Mouse (Mus musculus): ENCODE results near the gene Meis2.

Meis2 gene

DNA sequence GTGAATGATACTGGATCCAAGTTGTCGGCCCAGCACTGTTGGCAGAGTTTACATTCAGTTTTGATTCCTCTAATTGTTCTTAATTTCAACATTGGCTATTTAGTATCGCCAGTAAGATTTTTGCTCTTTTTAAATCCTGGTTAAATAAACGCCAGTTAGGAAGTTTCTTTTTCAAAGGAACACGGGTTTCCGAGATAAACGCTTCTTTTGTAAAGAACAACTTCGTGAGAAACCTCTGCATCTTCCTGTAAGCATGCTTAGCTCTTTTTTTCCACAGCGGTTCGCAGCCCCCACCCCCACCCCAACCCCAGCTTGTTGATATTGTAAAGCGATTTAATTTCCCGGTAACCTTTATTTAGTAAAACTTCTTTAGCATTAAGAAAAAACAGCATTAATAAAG is 2.8 kb upstream of the Meis2 start:
- DNase-seq (ENCODE audit: low spot score), result no peak

DNA sequence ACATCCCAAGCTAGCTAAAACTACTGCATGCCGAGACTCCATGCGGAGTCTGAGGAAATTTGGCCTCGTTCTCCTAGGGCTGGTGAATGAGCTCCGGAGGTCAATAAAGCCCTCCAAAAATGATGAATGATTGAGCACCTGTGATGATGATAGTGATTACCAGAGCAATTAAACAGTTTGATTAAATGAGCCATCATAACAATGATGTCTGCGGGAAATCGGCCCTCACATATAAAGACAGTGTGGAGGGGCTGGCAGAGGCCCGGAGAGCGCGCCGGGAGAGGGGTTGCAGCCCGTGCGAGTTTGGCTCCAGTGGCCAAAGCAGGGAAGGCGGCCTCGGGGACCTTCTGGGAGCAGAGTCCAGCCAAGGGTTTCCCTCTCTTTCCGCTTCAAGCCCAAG is 2.1 kb upstream of the Meis2 start:
- no peak for DNase-seq (ENCODE audit: low spot score)

DNA sequence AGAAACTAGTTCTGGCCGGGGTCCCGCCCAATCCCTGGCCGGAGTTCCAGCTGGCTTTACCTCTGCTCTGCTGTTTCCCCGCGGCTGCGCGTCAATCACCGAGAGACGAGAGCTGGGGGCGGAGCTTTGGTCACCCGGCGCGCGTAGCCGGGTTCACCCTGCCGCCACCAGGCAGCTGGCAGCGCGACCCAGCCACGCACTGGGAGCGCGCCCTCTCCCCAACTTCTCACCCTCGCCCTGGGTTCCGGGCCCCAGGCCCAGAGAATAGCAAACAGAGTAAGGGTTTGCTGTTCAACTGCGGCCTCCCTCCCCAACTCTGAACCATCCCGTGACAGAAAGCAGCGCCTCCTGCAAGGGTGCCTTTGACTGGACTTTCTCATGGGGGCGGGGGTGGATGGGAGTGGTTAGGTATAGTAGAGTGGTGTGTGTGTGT is 1.4 kb upstream of the Meis2 start:
- peak; percentile 79 for DNase-seq (ENCODE audit: low spot score)

DNA sequence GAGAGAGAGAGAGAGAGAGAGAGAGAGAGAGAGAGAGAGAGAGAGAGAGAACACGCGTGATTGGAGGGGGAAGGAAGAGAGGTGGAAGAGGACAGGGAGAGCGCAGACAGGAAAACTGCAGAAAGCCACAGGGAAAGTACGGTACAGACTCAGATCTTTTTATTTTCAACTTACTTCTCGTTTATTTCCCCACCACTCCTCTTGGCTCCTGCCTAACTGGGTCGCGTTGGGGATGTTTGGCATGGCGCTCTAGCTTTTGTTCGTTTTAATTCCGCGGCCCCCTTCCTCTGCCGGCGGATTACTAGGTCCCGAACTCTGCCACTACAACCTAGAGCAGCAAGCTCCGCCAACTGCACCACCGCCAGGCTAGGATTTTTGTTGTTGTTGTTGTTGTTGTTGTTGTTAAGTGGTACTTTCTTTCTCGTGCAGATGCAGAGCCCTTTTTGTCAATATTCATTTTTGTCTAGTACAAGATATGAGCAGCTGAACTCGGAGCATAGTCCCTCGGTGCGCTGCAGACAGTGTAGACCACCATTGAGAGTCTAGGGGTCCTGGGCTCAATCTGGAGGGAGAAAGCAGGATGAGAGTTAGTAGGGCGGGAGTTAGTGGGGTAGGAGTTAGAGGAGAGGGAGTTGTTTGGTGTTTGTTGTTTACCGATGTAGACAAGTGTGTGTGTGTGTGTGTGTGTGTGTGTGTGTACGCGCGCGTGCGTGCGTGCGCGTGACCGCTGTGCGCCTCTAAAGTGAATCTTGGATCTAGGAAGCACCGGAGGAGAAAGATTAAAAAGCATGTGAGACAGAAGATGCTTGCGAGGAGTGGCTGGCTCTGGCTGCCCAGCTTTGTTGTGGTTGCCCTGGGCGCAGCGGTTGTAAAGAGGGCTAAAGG is 660 bp upstream of the Meis2 start:
- DNase-seq (ENCODE audit: low spot score), result peak; percentile 26

DNA sequence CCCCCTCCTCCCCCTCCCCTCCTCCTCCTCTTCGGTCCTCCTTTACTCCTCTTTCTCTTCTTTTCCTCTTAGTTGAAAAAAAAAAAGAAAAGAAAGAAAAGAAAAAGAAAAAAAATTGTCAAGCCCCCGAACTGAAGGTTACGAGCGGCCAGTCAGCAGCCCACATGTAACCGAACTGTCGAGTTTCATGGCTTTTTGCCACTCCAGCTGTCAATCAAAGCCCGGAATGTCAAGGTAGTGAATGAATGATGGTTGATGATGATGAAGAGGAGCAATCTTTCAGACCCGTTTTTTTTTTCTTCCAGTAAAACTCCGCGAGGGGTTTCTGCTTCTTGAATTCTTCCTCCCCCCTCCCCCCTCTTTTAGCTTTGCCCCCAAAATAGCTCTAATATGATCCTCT is 582 bp downstream of the Meis2 start:
- no peak for DNase-seq (ENCODE audit: low spot score)

DNA sequence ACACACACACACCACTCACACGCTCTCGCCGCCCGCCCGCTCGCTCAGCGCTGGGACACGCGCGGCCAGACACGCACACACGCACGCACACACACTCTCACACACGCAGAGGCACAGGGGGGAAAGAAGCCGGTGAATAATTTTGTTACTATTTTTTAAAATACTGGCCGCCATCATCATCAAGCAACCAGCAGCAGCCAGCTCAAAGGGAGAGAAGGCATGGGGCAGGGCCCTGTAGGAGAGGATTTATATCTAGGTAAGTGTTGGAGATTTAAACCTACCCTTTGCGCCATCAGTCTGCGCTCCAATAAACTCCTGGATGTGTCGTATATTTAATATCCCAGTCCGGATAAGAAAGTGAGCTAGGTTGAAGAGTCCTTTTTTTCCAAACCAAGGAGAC is 1.1 kb downstream of the Meis2 start:
- DNase-seq (ENCODE audit: low spot score), result no peak

DNA sequence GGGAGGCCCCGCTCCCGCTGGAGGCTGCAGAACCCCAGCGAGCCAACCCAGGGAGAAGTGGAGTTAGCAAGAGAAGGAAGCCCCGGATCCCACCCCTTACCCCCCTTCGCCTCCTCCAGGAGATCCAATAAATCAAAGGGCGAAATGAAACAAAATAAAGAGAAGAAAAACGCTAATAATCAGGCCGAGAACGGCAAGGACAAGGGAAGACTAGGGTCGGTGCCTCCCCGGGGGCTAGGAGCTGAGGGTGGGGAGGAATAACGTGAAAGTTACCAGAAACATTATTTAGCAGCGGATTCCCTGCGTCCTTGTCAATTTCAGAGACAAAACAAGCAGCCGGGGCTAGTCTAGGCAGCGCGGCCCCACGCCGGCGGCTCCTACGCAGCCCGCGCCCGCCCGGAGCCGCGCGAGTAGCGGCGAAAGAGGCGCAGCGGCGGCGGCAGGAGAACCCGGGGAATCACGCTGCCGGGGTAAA is 1.8 kb downstream of the Meis2 start:
- DNase-seq (ENCODE audit: low spot score), result peak; percentile 51

DNA sequence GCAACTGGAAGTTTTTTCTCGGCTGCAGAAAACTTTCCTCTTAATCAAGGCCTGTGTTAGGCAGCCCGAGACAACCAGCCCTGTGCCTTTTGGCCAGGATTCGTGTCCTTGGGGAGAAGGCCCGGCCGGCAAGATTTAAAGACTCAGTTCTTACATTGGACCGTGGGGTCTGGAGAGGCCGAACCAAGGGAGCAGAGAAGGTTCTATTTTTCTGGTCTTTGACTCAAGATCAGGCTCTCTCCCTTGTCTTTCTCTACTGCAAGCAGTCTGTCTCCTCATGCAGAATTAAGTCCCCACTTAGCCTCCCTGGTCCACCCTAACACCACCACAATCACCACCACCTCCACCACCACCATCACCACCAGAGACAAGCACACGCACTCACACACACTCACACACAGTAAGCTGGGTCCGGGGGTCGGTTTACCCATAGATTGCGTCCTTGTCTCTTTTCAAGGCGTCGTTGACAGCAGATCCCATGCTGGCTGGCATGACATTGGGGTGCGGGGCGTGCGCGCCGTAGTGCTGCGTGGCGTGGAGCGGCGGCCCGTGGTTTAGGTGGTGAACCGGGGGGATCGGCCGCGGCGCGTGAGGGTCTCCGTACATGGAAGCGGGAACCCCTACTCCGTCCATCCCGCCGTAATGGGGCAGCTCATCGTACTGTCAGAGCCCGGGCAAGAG is 2.7 kb downstream of the Meis2 start:
- DNase-seq (ENCODE audit: low spot score), result peak; percentile 38

DNA sequence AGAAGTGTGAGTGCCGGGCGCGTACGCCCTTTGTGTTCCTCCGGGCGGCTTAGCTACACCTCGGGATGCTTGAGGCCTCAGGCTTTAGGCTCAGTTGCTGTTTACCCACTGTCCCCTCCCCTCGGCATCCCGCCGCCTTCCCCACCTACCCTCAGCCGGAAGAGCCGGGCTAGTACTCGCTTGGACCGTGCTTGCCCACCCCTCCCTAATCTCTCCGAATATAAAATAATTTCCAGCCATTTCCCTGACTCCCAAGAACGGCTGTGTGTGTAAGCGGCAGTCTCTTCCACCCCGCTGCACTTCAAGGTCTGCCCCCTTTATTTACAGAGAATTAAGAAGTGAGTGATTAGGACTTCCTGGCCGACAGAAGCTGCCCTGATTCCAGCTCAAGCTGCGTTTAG is 3.4 kb downstream of the Meis2 start:
- peak; percentile 18 for DNase-seq (ENCODE audit: low spot score)

DNA sequence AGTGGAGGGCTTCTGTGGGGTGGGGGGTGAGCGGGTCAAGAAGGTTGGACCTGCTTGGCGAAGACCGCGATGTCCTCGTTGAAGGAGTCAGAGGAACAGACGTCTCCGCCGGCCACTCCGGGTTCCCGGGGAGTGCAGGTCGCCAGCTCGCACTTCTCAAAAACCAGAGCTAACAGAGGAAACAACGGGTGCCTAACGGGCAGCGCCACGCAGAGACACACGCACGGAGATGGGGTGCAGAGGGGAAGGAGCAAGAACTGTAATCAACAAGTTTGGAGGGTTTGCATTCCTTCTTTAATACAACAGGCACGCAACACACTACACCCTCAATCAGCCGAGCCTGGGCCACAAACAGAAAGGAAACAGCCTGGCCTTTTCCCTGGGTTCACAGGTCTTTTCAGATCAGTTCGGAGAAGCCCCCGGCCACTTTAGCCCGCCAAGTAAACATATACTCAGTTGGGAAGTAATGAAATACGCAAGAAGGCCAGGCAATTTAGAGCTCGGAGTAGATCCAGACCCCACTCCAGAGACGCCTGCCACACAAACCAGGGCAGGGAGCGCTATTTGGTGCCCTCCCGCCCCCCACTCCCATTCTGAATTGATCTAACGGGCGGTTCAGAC is 4.1 kb downstream of the Meis2 start:
- peak; percentile 24 for DNase-seq (ENCODE audit: low spot score)

DNA sequence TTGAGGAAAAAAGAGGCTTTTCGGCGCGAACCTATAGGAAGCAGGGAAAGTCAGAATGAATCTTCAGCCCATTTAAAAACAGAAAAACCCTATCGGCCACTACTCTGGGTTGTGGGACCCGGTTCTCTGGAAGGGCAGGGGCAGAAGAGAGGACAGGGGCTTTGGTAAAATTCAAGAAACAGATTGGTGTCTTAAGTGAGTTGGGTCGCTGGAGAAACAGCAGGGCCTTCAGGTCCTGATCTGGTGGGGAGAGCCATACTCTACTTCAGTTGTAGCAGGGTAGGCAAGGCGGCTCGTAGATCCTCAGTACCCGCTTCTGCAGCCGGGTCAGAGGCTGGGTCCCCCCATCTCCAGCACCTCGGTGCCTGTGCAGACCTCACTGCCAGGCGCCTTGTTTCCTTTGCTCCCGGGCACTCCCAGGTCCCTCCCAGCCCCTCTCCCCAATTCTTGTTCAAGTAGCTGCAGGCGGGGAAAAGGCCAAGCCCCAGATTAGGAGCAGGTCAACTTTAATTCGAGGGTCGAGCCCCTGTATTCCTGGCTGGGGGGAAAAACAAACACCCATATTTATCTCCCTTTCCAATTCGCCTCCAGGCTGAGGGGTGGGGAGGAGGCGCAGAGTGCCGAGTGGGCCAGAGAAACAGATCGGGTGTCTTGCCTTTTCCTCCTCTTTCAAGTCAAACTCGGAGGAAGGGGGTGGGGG is 4.8 kb downstream of the Meis2 start:
- DNase-seq (ENCODE audit: low spot score), result no peak

DNA sequence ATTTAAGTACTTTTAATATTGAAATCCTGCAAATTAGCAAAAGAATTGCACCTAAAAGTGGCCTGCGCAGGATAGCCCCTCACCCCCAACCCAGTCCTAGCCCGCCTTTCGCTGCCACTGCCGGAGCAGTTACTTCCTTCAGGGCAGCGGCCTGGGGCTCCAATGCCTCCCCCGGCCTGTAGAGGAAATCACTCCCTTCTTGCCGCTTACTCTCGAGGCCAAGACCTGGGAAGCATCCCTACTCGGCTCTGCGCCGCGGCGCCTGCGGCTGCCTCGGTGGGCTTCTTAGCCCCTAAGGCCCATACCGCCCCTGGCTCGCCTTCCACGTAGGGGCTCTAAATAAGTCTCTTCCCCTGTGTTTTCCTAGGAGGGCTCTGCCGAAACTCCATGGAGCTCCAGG is 5.4 kb downstream of the Meis2 start:
- peak; percentile 17 for DNase-seq (ENCODE audit: low spot score)

DNA sequence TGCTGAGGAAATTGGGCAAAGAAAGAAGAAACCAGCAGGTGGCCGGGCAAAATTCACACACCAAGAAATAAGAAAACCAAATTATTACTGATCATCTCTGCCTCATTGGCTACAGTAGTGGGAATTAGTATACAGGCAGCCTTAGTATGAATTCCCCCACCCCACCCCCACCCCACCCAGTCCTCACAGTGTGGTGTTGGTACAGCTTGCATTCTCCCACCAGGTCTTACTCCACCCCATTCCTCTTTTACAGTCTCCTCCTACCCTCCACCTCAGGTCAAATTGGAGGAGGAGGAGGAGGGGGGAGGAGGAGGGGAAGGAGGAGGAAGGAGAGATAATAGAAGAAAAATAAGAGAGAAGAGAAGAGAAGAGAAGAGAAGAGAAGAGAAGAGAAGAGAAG is 6.0 kb downstream of the Meis2 start:
- no peak for DNase-seq (ENCODE audit: low spot score)

DNA sequence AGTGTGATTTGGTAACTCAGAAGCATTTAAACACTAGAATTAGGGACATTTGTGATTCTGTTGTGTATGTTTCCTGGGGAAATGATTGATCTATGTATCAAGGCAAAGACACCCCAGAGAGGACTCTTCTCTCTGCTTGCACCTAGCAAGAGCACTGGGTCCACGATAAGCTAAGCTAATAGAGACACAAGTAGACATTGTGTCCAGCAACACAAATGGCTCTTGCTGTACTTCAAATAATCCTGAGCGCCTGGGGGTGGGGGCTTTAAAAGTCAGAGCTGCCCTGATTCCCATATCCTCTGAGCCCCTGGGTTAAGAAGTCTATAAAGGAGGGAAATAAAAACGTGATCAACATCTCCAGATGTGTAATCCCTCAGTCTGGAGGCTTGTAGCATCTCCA is 6.6 kb downstream of the Meis2 start:
- DNase-seq (ENCODE audit: low spot score), result no peak

DNA sequence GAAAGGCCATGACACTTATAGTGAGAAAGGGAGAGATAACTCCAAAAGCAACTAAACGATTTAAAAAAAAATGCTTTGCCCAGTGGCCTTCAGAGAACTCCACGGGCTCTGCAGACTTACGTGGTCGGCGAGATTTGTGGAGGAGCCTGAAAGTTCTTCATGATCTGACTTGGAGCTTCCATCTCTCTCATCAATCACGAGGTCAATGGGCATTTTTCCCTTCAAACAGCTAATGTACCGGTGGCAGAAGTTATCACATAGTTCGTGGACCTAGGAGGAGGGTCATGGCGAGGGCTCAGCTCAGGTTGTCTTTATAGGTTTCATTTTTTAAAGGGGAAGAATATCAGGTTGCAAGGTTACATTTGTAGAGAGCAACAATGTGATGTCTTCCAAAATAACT is 7.1 kb downstream of the Meis2 start:
- DNase-seq (ENCODE audit: low spot score), result no peak

DNA sequence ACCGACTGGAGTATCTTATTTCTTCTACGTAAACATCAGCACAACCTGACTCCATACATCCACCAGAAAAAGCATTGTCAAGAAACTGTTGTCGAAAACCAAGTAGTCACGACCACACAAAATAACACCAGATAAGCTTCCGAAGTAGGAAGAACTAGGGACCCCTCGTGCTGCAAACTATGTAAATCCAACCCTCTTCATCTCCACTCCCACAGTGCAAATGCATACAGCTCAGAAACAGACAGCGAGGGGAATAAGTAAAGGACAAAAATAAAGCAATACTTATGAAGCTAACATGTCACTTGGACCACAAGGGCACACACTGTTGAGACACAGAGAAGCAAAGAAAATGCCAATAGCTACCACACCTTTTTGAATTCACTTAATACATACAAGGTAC is 8.8 kb downstream of the Meis2 start:
- no peak for DNase-seq (ENCODE audit: low spot score)

DNA sequence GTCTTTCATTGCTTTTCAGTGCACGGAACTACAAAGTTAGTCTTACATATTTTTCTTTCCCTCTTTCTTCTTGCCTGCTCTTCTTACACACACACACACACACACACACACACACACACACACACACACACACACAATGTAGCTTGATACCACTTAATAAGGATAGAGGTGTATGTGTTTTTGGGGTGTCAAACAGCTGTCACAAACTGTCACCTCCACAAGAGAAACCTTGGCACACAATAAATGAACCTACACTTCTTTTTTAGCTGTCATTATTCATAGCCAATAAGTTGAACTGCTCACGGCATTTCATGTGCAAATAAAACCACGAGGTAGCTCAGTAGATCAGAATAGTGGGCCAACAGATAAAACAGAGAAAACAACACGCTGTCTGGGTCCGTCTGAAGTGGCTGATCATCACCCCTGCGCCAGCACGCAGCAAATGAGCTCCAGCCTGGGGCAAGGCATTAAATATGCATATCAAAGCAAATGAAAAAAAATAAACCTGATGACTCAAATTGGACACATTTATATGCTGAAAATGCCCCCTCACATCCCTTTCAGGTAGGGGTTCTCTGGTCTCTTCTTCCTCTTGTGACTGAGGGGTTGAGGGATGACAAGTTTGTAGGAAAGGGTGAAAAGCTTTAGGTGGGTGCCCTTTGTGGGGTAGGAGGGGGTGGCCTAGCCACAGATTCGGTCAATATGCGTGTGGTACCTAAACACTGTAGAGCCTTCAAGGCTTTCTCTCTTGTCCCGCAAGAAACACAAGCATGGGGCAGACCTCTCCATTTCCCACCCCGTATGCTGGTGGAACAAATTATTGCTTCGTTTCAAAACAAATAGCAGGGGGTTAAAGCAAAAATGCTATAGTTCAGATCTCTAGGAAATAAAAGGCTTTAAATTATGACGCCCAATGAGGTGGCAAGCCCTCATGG is 9.7 kb downstream of the Meis2 start:
- no peak for DNase-seq (ENCODE audit: low spot score)

DNA sequence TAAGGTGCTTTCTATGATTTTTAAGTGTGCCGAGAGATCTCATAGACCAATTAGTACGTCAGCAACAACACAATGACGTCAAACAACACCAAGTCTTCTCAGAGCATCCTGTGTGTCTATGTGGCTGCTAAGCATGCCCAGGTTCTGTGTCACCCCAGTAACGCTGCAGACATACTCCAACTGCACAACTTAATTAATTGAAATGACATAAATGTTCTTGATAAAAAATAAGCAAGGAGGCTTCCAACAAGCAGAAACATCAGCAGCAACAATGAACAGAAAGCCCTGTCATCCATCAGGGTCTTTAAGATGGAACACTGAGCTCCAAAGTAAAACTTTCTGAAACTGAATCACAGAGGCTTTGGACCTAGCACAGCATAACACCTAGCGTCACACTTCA is 11.7 kb downstream of the Meis2 start:
- no peak for DNase-seq (ENCODE audit: low spot score)

DNA sequence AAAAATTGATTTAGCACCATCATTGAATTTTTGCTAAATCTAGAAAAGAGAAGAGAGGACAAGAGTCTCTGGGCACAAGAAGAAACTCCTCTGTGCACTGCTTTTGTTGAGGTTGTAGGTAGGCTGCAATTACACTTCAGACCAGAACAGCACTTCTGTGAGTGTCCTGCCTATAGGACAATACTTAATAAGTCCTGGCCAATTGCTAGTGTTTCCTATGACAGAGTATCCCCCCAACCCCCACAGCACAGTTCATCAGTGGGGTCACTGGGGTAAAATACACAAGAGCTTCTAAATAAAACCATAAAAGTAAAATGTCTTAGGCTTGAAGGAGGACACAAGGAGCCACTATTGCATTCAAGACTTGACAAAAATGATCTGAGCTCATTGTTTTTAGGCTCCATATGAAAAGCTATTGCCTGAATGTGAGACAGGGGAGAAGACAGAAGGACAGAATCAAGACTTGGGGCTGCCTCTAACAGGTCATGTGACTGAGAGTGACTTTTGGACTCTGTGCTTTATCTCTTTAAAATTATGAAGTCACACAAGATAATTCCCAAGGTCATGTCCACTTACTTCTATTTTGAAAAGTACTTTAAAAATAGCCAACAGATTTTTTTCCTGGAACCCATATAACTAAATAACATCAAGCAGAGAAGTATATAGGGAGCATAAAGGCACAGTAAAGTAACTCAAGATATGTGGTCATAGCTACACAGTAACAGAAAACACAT is 12.8 kb downstream of the Meis2 start:
- no peak for DNase-seq (ENCODE audit: low spot score)

DNA sequence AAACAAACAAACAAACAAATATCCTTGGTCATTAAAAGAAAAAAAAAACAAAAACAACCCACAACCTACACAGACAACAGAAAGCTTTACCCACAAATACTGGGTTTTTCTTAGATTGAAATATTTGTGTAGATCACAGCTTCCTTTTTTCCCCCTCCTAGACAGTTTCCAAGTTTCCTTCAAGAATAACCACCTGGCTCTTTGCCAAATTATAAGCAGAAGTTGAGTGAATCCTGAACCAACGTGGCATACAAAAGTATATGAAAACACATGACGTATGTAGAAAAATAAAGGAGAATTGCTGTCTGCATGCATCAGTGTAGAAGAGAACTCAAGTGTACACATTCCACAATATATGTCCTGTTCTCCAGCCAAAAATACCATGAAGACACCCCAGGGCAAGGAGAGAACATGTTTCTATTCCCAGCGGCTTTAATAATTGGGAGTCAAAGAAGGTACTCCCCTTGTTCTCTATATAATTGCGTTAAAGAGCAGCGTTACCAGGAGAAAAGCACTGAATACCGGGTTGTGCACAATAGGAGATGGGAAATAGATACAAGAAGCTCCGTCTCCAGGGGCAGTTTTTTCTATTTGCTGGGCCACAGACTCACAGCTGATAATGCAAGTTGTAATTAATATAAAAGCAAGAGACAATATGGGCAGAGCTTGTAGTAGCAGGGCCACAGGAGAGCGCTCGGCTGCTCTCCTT is 13.6 kb downstream of the Meis2 start:
- DNase-seq (ENCODE audit: low spot score), result no peak

Measured in ovary, postnatal 36 days (tissue).